Mouse (Mus musculus) embryo, embryonic 11 days (tissue): ENCODE measurements at regions not wholly inside any gene's neighbourhood (a gene's known extent, or its start where the extent isn't known, plus 50 kb on each side); places are given as distances from the start of the nearest gene placed in this dataset.
A peak's percentile ranks its signal among the peaks of the same experiment; 100 is the strongest.

Experiments
- DNase-seq: peaks from one replicate; pipeline ENCODE4 v3.0.0-alpha.2; 2015

DNA sequence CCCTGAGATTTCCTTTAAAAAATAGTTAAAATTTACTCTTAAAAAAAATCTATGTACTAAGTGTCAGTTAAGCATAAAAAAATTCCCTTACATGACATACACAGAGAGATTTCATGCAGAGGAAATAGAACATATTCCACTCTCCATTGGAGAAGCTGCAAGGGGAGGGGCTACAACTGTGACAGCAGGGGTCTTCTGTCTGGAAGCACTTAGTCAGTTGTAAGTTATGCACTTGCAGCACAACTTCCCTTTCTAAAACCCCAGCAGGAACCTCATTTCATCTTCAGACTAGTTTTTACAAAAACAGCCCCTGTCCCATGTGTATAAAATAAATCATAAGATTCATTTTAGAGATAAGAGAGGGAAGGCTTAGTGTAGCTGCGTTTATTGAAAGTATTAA is 109.0 kb upstream of the Rpl10l start:
- DNase-seq, result peak; percentile 57

DNA sequence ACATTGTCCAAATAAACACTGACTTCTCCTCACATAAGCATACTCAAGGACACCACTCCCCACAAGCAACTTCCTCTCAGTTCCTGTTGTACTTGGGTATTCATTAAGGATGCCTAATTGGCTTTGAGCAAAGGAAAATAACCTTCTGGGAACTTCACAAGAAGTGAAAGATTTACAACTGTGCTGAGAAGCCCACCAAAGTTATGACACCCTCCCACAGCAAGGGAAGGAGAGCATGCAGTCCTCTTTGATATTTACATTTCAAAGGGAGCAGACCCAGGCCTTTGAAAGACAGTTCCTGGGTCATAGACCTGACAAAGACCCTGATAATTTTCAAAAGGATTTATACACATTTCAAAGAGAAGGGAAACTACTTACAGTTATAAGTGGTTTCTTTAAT is 102.4 kb upstream of the Rpl10l start:
- DNase-seq, result peak; percentile 31

DNA sequence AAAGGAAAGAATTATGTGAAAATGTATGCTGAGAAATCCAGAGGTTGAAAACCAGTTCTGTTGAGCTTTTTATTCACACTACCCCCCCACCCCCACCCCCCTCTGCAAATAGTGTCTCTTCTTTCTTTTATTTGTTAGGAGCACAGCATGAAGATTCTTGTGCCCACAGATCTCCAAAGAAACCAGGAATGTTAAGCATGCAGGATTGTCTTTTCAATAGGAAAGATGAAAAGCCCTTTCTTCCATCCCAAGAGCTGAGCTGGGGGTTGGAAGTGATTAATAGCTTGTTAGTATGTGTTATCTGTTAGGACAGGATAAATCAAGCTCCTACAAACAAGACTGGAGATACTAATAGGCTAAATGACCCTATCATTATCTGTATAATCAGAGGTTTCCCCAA is 55.0 kb upstream of the Rpl10l start:
- DNase-seq, result peak; percentile 17
